Mouse (Mus musculus) left cerebral cortex, adult 2 months (tissue): ENCODE measurements around the gene Ddn. TPM values are rescaled to one million over a fixed set of nuclear protein-coding genes. Genes with fewer than 3 reads are reported as not detected.
A peak's percentile ranks its signal among the peaks of the same experiment; 100 is the strongest.

Experiments
- DNase-seq, 2 experiments: peaks; one replicate each; pipeline ENCODE4 v3.0.0; 2021 to 2022; ENCODE audit warnings: low spot score in 2 of 2, mixed read lengths in 1 of 2; ENCODE audit errors: extremely low spot score in 1 of 2
- H3K27ac ChIP-seq: fragments of 200-600 bp; 2 replicates; pipeline ENCODE4 v1.8.1; 2022
- H3K4me3 ChIP-seq: fragments of 200-600 bp; 2 replicates; pipeline ENCODE4 v1.8.1; 2022
- CTCF ChIP-seq: fragments of 200-600 bp; IDR thresholded peaks from 2 replicates; pipeline ENCODE4 v1.8.1; 2022; ENCODE audit warnings: antibody characterized with exemption, mild to moderate bottlenecking, moderate library complexity
- intact Hi-C: fragments of 180-260 bp; cut with DNase I; formaldehyde crosslinking; loops from one replicate; pipeline ENCODE4 v1.15.1; 2025
- total RNA-seq, 2 experiments: library from RNA; stranded (reverse); gene quantifications; 2 replicates each; pipeline ENCODE4 v1.2.3; 2021

The Ddn gene
- total RNA-seq, 2 experiments from 2014 or later, result 739 to 834 TPM

- no peak for DNase-seq
- H3K27ac ChIP-seq, result no peak overlapping the region; the same call in 1 of the 2 replicates
- H3K4me3 ChIP-seq, result no peak overlapping the region
- no peak for TF ChIP-seq CTCF
- intact Hi-C loops, result no loop called here
Observed at GRCm38 (mm10) chr15:98843595-98844223, 34.4 kb upstream of the Ddn start.

GRCm38 (mm10) chr15:98839671-98840585 is 30.6 kb upstream of the Ddn start:
- Histone ChIP-seq H3K27ac (no peak overlapping the region), H3K4me3 (no peak overlapping the region)
- no peak for TF ChIP-seq CTCF
- intact Hi-C loops, result no loop called here
- DNase-seq, result no peak

GRCm38 (mm10) chr15:98839161-98839560 is 29.9 kb upstream of the Ddn start:
- intact Hi-C loops, result no loop called here
- no peak overlapping the region for H3K27ac ChIP-seq

GRCm38 (mm10) chr15:98837743-98838103 is 28.4 kb upstream of the Ddn start:
- Histone ChIP-seq H3K27ac (no peak overlapping the region), H3K4me3 (no peak overlapping the region)
- no peak for TF ChIP-seq CTCF
- no peak for DNase-seq
- intact Hi-C loops, result no loop called here

More at GRCm38 (mm10) chr15:98839161-98839560, 29.9 kb upstream of the Ddn start:
- no peak for DNase-seq
- no peak overlapping the region for H3K4me3 ChIP-seq
- no peak for TF ChIP-seq CTCF

- Histone ChIP-seq H3K4me3 (no peak overlapping the region), H3K27ac (no peak overlapping the region)
- TF ChIP-seq CTCF, result no peak
- no peak for DNase-seq
- intact Hi-C loops, result no loop called here
Observed at GRCm38 (mm10) chr15:98837006-98837742, 27.9 kb upstream of the Ddn start.

GRCm38 (mm10) chr15:98835291-98835690 is 26.0 kb upstream of the Ddn start:
- no peak for TF ChIP-seq CTCF
- intact Hi-C loops, result no loop called here
- no peak for DNase-seq
- no peak overlapping the region for H3K4me3 ChIP-seq
- H3K27ac ChIP-seq, result no peak overlapping the region

GRCm38 (mm10) chr15:98834059-98834458 is 24.8 kb upstream of the Ddn start:
- no peak overlapping the region for H3K4me3 ChIP-seq
- no peak for DNase-seq
- TF ChIP-seq CTCF, result no peak
- H3K27ac ChIP-seq, result no peak overlapping the region
- intact Hi-C loops, result loop anchor here (5.0 kb wide), 1 partner anchor 33 kb away; no protein-coding TSS in a partner anchor

- Histone ChIP-seq H3K27ac (no peak overlapping the region), H3K4me3 (no peak overlapping the region)
- no peak for DNase-seq
- intact Hi-C loops, result loop anchor here (5.0 kb wide), 1 partner anchor 34 kb away; no protein-coding TSS in a partner anchor
- TF ChIP-seq CTCF, result no peak
Observed at GRCm38 (mm10) chr15:98833281-98833680, 24.0 kb upstream of the Ddn start.

GRCm38 (mm10) chr15:98832161-98833058 is 23.1 kb upstream of the Ddn start:
- Histone ChIP-seq H3K27ac (peak overlapping the region; percentile 94; the same call in 1 of the 2 replicates), H3K4me3 (no peak overlapping the region)
- no peak for DNase-seq
- no peak; the same call in 1 of the 2 replicates for TF ChIP-seq CTCF
- intact Hi-C loops, result loop anchor here (5.0 kb wide), 1 partner anchor 35 kb away; no protein-coding TSS in a partner anchor

- intact Hi-C loops, result loop anchor here (2.0 to 5.0 kb wide), 2 partner anchors 27 to 36 kb away; no protein-coding TSS in a partner anchor
- no peak for DNase-seq
- Histone ChIP-seq H3K27ac (peak overlapping the region; percentile 94), H3K4me3 (peak overlapping the region; percentile 90)
- no peak for TF ChIP-seq CTCF
Observed at GRCm38 (mm10) chr15:98831684-98832035, 22.4 kb upstream of the Ddn start.
